Mouse (Mus musculus): ENCODE data around the gene Ipmk. TPM values are rescaled to one million over a fixed set of nuclear protein-coding genes. Genes with fewer than 3 reads are reported as not detected.
A peak's percentile ranks its signal among the peaks of the same experiment; 100 is the strongest.

Ipmk gene
- total RNA-seq, 2 experiments from 2014 or later = 39.0 to 40.5 TPM

DNA sequence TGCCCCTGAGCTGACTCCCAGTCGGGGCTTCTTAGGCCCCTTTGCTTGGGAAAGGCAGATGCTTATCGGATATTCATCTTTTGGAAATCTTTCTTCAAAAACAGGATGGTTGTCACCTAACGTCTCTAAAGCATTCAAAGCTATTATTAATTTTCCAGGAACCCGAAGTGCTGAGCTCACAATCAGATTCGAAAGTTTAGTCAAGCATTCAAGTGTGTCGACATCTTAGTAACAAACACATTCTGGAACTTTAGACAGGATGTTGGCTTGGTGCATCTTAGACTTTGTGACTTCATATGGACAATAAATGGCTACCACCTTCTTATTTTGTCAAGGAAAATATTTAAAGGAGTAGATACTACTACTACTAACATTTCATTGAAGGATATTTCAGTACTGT, 19.2 kb upstream of the Ipmk start:
- H3K4me3 ChIP-seq = no peak overlapping the region

GRCm38 (mm10) chr10:71328870-71329269, 18.7 kb upstream of the Ipmk start:
- DNase-seq (ENCODE audit: low spot score in 2 of 2) = no peak
- no peak overlapping the region for H3K27ac ChIP-seq
- H3K4me3 ChIP-seq = no peak overlapping the region
- TF ChIP-seq CTCF (conservative IDR thresholded peaks at IDR 0.05) = no peak

More for the DNA sequence above, 19.2 kb upstream of the Ipmk start:
- DNase-seq (ENCODE audit: low spot score in 2 of 2) = no peak
- no peak for TF ChIP-seq CTCF (conservative IDR thresholded peaks at IDR 0.05)
- no peak overlapping the region for H3K27ac ChIP-seq

- DNase-seq (ENCODE audit: low spot score in 2 of 2) = no peak
- no peak overlapping the region for H3K4me3 ChIP-seq
- no peak for TF ChIP-seq CTCF (conservative IDR thresholded peaks at IDR 0.05)
- no peak overlapping the region for H3K27ac ChIP-seq
Measured at GRCm38 (mm10) chr10:71329295-71329694, 18.3 kb upstream of the Ipmk start.

DNA sequence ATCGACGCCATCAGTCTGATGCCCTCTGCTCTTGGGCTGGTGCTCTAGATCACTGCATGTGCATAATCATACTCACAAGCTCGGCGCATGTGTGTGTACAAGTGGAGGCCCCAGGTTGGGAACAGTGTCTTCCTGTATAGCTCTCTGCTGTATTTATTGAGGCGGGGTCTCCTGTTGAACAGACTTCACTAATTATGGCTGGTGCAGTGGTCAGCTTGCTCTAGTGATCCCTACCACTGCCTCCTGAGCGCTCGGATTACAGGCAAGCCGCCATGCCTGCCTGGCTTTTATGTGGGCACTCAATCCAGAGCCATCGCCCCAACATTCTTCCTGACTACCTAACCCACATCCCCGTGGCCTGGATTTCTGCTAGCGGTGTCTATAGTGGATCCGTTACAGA, 17.5 kb upstream of the Ipmk start:
- H3K4me3 ChIP-seq = no peak overlapping the region
- no peak overlapping the region for H3K27ac ChIP-seq
- TF ChIP-seq CTCF (conservative IDR thresholded peaks at IDR 0.05) = no peak
- no peak for DNase-seq (ENCODE audit: low spot score in 2 of 2)

DNA sequence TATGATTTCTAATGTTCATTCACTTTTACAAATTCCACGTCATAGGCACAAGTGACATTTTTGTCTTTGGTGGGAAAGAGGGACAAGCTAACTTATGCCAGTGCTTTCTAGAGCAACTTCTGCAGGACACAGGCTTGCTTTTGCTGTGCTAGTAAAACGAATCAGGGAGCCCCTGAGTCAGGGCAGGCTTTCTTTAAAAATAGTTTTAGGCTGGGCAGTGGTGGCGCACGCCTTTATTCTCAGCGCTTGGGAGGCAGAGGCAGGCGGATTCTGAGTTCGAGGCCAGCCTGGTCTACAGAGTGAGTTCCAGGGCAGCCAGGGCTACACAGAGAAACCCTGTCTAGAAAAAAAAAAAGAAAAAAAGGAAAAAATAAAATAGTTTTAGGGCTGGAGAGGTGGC, 15.7 kb upstream of the Ipmk start:
- no peak for DNase-seq (ENCODE audit: low spot score in 2 of 2)
- H3K27ac ChIP-seq = no peak overlapping the region
- TF ChIP-seq CTCF (conservative IDR thresholded peaks at IDR 0.05) = no peak
- no peak overlapping the region for H3K4me3 ChIP-seq

- Histone ChIP-seq H3K4me3 (no peak overlapping the region), H3K27ac (no peak overlapping the region)
- no peak for DNase-seq (ENCODE audit: low spot score in 2 of 2)
- peak; percentile 60 for TF ChIP-seq CTCF (conservative IDR thresholded peaks at IDR 0.05)
Measured at GRCm38 (mm10) chr10:71332376-71332775, 15.2 kb upstream of the Ipmk start.

- Histone ChIP-seq H3K27ac (no peak overlapping the region), H3K4me3 (no peak overlapping the region)
- no peak for TF ChIP-seq CTCF (conservative IDR thresholded peaks at IDR 0.05)
- DNase-seq (ENCODE audit: low spot score in 2 of 2) = no peak
Measured at GRCm38 (mm10) chr10:71332859-71333258, 14.7 kb upstream of the Ipmk start.

DNA sequence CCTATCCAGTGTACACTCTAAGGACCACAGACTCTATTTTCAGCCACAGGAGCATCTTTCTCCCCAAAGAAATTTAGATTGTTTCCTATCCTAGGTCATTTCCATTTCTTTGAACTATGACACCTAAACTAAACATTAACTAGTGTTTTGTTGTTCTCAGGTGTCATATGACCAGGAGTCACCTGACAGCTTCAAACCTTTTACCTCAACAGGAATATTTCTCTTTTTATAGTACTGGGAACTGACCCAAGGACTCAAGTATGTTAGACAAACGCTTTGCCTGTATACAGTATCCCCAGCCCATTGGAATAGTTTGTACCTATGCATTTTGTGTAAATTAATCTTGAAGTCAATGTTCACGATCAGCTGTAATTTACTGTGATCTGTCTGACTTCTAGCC, 9.8 kb upstream of the Ipmk start:
- no peak for DNase-seq (ENCODE audit: low spot score in 2 of 2)

DNA sequence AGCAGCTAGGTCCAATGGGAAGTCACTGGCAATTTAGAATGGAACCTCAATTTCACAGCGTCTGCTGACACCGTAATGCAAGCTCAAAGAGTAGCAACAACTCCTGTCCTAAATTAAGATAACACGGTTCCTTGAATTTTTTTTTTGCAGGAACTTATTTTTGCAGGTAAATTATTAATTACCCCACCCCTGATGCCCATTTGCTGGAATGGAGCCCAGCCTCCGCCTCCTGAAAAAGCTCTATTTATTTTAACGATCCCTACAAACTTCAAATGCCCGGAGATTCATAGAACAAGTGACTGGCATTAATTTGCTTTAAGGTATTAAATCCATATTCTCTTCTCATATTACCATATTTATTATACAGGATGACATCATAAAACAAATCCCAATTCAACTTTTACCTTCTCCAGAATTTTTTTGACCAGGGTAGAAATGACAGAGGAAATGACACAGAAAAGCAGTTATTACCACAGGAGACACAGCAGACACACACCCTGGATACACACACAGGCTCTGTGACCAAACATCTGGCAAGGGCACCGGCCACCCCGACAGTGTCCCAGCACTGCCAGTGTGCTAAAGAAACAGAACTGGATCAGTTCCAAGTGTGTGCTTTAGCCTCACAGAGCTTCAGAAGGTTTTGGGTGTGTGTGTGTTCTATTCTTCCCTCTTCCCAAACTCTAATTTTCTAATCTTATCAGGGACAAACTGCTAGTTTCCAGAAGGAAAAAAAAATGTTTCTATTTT, 9.2 kb upstream of the Ipmk start:
- Histone ChIP-seq H3K4me3 (no peak overlapping the region), H3K27ac (0 out of 2 replicates have a peak overlapping the region, but pooled peaks have one; percentile 37)
- no peak for TF ChIP-seq CTCF (conservative IDR thresholded peaks at IDR 0.05)
- no peak for DNase-seq (ENCODE audit: low spot score in 2 of 2)

More for the DNA sequence above, 9.8 kb upstream of the Ipmk start:
- TF ChIP-seq CTCF (conservative IDR thresholded peaks at IDR 0.05) = no peak
- Histone ChIP-seq H3K4me3 (no peak overlapping the region), H3K27ac (no peak overlapping the region)

DNA sequence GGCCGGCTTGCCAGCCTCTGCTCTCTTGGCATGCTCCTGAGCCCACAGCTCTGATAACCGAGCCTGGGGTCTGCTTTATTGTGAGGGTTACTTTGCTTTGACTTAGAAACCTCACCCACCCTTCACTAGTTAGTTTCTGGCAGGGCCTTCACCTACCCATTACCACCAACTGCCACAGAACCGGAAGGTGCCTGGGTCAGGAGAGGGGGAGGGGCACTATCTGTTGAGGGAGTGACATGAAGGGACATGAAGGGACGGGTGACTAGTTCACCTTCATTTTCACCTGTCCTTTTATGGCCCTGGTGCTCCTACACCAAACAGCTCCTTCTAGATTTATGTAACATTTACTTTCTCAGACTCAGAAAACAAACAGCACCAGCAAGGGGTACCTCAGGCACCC, 8.1 kb upstream of the Ipmk start:
- H3K27ac ChIP-seq = peak overlapping the region; percentile 37; the same call in 1 of the 2 replicates
- no peak for TF ChIP-seq CTCF (conservative IDR thresholded peaks at IDR 0.05)
- H3K4me3 ChIP-seq = no peak overlapping the region
- DNase-seq (ENCODE audit: low spot score in 2 of 2) = no peak

DNA sequence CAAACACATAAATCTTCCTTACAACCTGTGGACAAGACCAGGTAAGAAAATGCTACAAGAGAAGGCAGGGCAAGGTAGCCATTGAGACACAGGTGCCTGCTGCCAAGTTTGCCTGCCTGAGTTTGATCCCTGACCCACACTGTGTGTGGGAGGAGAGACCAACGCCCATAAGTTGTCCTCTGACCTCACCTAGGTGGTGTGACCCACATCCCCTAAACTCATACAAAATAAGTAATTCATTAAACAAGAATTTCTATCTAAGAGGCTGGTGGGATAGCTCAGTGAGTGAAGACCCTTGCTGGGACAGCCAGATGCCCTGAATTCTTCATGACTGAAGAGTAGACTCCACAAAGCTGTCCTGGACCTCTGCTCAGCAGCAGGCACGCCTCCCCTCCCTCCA, 7.4 kb upstream of the Ipmk start:
- no peak for DNase-seq (ENCODE audit: low spot score in 2 of 2)
- no peak for TF ChIP-seq CTCF (conservative IDR thresholded peaks at IDR 0.05)
- Histone ChIP-seq H3K4me3 (no peak overlapping the region), H3K27ac (no peak overlapping the region)

GRCm38 (mm10) chr10:71341290-71341689, 6.3 kb upstream of the Ipmk start:
- Histone ChIP-seq H3K4me3 (no peak overlapping the region), H3K27ac (no peak overlapping the region)
- DNase-seq (ENCODE audit: low spot score in 2 of 2) = no peak
- no peak for TF ChIP-seq CTCF (conservative IDR thresholded peaks at IDR 0.05)

- no peak overlapping the region for H3K27ac ChIP-seq
- DNase-seq (ENCODE audit: low spot score in 2 of 2) = no peak
- TF ChIP-seq CTCF (conservative IDR thresholded peaks at IDR 0.05) = peak; percentile 63
- no peak overlapping the region; the same call in 1 of the 2 replicates for H3K4me3 ChIP-seq
Measured at GRCm38 (mm10) chr10:71342030-71342805, 5.3 kb upstream of the Ipmk start.

Data from layer of hippocampus, adult 2 months (tissue).